Mouse (Mus musculus): ENCODE data around the gene Nab2.

DNA sequence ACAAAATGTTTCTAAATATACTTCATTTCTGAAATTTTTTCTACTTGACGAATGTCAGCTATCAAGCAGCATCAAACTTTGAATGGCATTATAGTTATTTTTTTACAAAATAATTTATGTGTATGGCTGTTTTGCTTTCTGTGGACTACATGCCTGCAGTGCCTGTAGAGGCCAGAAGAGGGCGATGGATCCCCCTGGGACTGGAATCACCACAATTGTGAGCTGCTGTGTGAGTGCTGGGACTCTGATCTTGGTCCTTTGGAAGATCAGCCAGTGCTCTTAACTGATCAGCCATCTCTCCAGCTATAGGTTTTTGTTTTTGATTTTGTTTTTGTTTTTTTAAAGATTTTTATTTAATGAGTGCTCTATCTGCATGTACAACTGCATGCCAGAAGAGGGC, 2.9 kb upstream of the Nab2 start:
- TF ChIP-seq POLR2AphosphoS5 (IDR thresholded peaks at IDR 0.05; ENCODE audit: insufficient replicate concordance, low read depth, low read length) (no peak), CTCF (IDR thresholded peaks at IDR 0.05; ENCODE audit: low read depth, low read length) (peak; percentile 67), GATA1 (IDR thresholded peaks at IDR 0.05; ENCODE audit: borderline replicate concordance, low read length) (no peak), GATA2 (IDR thresholded peaks at IDR 0.05; ENCODE audit: borderline replicate concordance, low read depth, low read length) (no peak), TAL1 (conservative IDR thresholded peaks at IDR 0.05; ENCODE audit: low read depth, low read length) (no peak)
